Mouse (Mus musculus): Measurements from ENCODE around the gene Plcd3. TPM values are rescaled to one million over a fixed set of nuclear protein-coding genes. Genes with fewer than 3 reads are reported as not detected.

Gene Plcd3
- total RNA-seq, 2 experiments from 2014 or later, result 9.7 to 10.3 TPM

GRCm38 (mm10) chr11:103118866-103119265 is 17.4 kb upstream of the Plcd3 start:
- DNase-seq (ENCODE audit: low spot score in 2 of 2), result no peak

- DNase-seq (ENCODE audit: low spot score in 2 of 2), result no peak
Observed at GRCm38 (mm10) chr11:103117591-103118009, 16.1 kb upstream of the Plcd3 start.

GRCm38 (mm10) chr11:103116959-103117590 is 15.6 kb upstream of the Plcd3 start:
- peak; percentile 69 to 80 for DNase-seq (ENCODE audit: low spot score in 2 of 2)

DNA sequence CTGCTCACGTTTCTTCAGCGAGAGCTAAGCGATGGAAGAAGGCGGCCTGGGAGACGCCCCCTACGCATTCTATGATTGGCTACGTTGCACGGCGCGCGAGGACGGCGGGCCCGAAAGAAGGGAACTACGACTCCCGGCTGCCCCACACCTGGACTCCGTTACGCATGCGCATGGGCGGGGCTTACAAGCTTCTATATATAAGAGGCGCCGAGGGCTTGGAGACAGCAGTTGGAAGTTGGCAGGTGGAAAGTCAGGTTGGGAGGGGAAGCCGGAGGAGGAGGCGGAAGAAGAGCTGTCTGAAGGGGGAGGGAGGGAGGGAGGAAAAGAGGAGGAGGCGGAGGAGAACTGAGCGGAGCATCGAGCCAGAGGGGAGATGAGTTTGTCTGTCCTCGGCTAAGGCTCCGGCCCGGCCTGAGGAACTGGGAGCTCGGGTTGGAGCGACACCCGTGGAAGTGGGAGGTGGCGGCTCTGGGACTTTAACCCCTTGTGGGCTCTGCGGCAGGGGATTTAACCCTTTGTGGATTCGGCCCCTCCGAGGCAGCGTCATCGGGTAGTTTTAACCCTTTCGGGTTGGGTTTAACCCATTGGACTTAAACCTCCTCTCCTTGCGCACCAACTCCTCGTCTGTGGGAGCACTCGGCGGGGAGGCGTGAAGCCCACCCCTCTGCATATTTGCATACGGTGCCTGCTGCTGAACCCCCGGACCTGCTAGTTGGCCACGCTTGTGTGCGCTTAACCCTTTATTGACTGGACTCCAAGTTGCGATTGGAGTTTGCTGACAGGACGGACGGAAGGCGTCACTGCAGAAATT is 14.8 kb upstream of the Plcd3 start, which contains the start of gene Hexim1:
TSS of gene Hexim1 (plus strand) at position 224 of the 811 bp plus-strand sequence.
- DNase-seq (ENCODE audit: low spot score in 2 of 2), result peak; percentile 100

- peak; percentile 84 to 87 for DNase-seq (ENCODE audit: low spot score in 2 of 2)
Observed at GRCm38 (mm10) chr11:103115163-103116007, 13.9 kb upstream of the Plcd3 start.

GRCm38 (mm10) chr11:103114270-103114943 is 12.9 kb upstream of the Plcd3 start:
- no peak for DNase-seq (ENCODE audit: low spot score in 2 of 2)

DNA sequence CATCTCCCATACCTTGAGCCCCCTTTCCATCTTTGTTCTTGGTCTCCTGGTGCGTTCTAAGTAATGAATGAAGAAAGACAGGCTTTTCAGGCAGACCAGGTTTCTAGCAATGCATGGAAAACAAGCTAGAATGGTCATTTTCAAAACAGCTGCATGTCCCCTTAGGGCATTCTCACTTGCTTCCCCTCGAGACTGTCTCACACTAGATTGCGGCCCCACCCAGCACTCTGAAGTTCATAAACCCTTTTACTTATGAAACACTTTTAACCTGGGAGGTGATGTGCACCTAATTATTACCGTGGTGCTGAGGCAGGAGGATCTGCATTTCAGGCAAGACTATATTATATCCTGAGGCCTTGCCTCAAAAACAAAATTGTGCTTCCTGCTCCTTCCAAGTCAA is 12.3 kb upstream of the Plcd3 start:
- no peak for DNase-seq (ENCODE audit: low spot score in 2 of 2)

GRCm38 (mm10) chr11:103113005-103113404 is 11.5 kb upstream of the Plcd3 start:
- DNase-seq (ENCODE audit: low spot score in 2 of 2), result no peak

GRCm38 (mm10) chr11:103112552-103112912 is 11.1 kb upstream of the Plcd3 start:
- no peak for DNase-seq (ENCODE audit: low spot score in 2 of 2)

- no peak for DNase-seq (ENCODE audit: low spot score in 2 of 2)
Observed at GRCm38 (mm10) chr11:103111881-103112551, 10.6 kb upstream of the Plcd3 start.

DNA sequence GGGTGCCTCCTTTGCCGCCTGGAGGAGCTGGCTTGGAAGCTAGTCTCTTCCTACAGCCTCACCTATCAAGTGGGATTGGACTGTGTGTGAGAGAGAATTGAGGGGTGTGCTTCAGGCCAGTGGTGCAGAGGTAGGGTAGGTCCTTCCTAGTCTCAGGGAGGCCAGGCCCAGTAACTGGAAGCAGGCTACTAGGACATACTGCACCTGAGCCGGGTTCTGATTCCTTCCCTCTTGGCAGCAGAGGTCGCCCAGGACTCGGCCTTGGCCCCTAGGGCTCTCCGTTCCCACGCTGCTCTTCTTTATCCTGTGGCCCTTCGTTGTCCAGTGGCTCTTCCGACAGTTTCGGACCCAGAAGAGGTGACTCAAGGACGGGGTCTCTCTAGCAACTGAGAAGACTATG is 9.8 kb upstream of the Plcd3 start:
- no peak for DNase-seq (ENCODE audit: low spot score in 2 of 2)

- no peak for DNase-seq (ENCODE audit: low spot score in 2 of 2)
Observed at GRCm38 (mm10) chr11:103106386-103106785, 4.9 kb upstream of the Plcd3 start.

DNA sequence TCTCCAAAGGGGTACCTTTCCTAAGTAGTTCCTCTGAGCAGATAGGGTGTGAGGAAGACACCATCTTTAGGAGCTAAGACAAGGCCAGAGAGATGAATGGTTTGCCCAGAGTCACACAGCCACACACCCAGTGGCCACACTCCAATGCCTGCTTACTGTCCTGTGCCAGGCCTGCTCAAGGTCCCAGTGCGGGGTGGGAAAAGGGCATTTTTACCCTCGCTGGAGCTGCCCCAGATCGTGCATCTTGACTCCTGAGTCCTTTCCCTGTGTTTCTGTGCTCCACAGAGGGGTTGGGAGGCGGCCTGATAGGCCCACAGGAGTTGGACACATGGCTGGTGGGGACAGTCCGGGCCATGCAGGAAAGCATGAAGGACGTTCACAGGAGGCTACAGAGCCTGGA is 4.4 kb upstream of the Plcd3 start:
- DNase-seq (ENCODE audit: low spot score in 2 of 2), result no peak

DNA sequence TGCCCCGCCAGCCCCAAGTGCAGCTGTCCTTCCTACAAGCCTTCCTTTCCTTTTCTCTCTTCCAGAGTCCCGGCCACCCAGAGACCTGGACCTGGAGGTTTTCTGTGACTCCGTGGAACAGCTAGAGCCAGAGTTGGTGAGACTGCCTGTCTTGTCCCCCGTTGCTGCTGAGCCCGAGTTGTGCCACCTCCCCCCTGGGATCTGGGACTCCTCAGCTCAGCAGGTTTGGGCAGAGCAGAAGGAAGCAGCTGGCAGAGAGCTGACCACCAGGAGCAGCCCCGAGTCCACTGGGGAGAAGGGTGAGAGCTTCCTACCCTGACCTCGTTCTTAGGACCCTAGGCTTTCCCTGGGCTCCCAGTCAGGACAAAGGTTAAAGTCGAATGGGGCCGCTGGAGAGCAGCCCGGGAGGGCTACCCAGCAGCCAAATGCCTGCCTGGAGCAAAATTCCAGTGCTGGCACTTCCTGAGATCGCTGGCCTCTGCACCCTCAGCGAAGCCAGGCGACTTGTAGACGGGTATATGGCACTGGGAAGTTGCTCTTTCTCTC is 3.8 kb upstream of the Plcd3 start:
- DNase-seq (ENCODE audit: low spot score in 2 of 2), result no peak

- DNase-seq (ENCODE audit: low spot score in 2 of 2), result no peak
Observed at GRCm38 (mm10) chr11:103104469-103104868, 3.0 kb upstream of the Plcd3 start.

DNA sequence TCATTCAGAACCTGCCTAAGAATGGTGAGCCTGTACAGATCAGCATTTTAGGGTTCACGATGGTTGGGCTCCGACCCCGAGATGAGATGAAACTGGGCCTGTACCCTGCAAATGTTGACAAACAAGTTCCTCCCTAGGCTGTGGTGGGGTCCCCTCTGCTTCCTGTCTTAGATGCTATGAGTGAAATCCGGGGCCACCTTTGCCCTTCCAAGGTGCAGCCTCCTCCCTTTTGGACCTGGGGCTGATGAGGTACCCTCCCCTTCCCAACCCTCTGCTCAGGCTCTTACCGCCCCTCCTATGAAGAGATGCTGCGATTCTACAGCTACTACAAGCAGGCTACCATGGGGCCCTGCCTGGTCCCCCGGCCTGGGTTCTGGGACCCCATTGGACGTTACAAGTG is 2.2 kb upstream of the Plcd3 start:
- DNase-seq (ENCODE audit: low spot score in 2 of 2), result no peak

GRCm38 (mm10) chr11:103102725-103103349 is 1.4 kb upstream of the Plcd3 start:
- DNase-seq (ENCODE audit: low spot score in 2 of 2), result peak; percentile 96 to 98

DNA sequence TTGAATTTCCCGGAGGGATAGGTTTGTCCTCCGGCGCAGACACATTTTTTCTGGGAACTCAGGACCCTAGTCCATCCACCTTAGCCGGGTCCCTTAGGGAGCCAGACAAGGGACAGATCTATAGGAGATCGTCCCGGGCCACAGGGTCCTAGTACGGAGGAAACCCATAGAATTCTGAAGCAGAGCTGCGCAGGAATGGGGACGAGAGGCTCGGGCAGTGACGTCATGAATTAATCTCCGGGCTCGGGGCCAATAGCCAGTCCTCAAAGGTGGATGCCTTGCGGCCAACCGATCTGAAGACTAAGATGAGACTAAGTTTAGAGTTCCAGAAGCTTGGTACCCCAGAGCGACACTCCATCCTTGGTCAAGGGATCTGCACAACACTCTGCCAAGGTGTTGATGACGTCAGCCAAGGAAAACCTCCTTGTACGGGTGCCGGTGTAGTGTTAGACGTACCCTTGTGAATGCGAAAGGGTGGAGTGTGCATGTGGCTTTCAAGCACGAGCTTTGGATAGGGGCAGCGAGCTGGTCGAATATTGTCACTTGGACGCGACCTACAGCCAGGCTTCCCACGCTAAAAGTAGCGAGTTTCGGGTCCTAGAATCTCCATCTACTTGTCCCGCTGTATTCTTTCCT is 526 bp upstream of the Plcd3 start:
- DNase-seq (ENCODE audit: low spot score in 2 of 2), result peak; percentile 62 to 75

GRCm38 (mm10) chr11:103100361-103100760 is 1.1 kb downstream of the Plcd3 start:
- no peak for DNase-seq (ENCODE audit: low spot score in 2 of 2)

Data from layer of hippocampus, postnatal 14 days (tissue).